Mouse (Mus musculus): ENCODE measurements around the gene Gm20696. TPM values are rescaled to one million over a fixed set of nuclear protein-coding genes. Genes with fewer than 3 reads are reported as not detected.

Gene Gm20696
- polyA plus RNA-seq, 2 experiments = 2.0 to 5.9 TPM

DNA sequence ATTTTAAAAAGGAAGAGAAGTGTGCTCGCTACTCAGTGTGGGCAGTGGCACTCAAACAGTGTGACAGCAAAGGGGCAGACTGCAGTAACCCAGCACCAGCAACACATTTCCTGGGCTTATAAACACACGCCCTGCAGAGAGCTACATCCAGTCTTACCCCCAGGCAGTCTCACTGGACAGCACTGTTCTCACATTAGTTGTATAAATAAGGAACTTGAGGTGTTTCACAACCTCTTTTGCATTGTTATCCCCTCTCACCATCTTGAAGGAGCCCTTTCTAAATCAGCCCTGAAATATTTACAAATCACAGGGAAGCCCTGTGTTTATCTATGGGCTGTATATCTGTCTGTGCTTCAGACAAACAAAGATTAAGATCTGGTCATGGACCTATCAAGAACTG, 17.3 kb downstream of the Gm20696 start:
- Histone ChIP-seq H3K4me1 (ENCODE audit: control insufficient read depth, insufficient read depth, low read length) (no peaks in the 10 kb centered on the region; the same call in 1 of the 2 replicates), H3K9ac (ENCODE audit: low read depth, low read length, severe bottlenecking) (no peak overlapping the region), H3K36me3 (ENCODE audit: control insufficient read depth, insufficient read depth, low read length) (0 out of 2 replicates have a peak, but pooled peaks cover 8% of the 10 kb centered on the region), H3K4me2 (replicated peaks; ENCODE audit: low read depth, low read length, severe bottlenecking) (no peak overlapping the region), H3K27ac (replicated peaks; ENCODE audit: low read depth, low read length) (no peak overlapping the region), H3K27me3 (ENCODE audit: control insufficient read depth, insufficient read depth, low read length) (no peaks in the 10 kb centered on the region), H3K4me3 (replicated peaks; ENCODE audit: low read length) (no peak overlapping the region), H3K9me3 (ENCODE audit: control insufficient read depth, low read length) (no peaks in the 10 kb centered on the region)
- ATAC-seq (ENCODE audit: low FRiP score, low read depth) (no peak), DNase-seq (ENCODE audit: low spot score) (no peak)
- 40% methylated on average over 2 of the region's 2 CpGs for WGBS
- TF ChIP-seq POLR2A (IDR thresholded peaks at IDR 0.05; ENCODE audit: borderline replicate concordance, extremely low read depth, insufficient read depth, insufficient read length) = no peak

DNA sequence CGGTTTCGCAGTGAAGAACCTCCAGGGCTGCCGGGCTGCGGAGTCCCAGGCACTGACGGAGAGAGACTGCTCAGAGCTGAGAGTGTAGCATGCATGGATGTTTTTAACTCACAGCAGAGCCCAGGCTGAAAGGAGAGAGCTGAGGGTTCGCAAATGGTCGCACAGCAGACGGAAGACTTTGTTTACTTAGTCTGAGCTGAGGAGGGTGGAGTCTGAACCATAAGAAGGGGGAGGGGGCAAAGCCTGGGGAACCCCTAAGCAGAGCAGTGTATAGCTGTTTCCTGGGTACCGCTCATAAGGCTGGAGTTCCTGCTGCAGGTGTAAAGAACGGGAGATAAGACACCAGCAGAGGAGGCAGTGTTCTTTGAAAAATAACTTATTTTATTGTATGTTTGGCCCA, 20.3 kb downstream of the Gm20696 start:
- Histone ChIP-seq H3K4me1 (ENCODE audit: control insufficient read depth, insufficient read depth, low read length) (no peaks in the 10 kb centered on the region), H3K4me3 (replicated peaks; ENCODE audit: low read length) (no peak overlapping the region), H3K27me3 (ENCODE audit: control insufficient read depth, insufficient read depth, low read length) (no peaks in the 10 kb centered on the region), H3K27ac (replicated peaks; ENCODE audit: low read depth, low read length) (no peak overlapping the region), H3K9ac (ENCODE audit: low read depth, low read length, severe bottlenecking) (no peak overlapping the region), H3K4me2 (replicated peaks; ENCODE audit: low read depth, low read length, severe bottlenecking) (no peak overlapping the region), H3K36me3 (ENCODE audit: control insufficient read depth, insufficient read depth, low read length) (0 out of 2 replicates have a peak, but pooled peaks cover 8% of the 10 kb centered on the region), H3K9me3 (ENCODE audit: control insufficient read depth, low read length) (no peaks in the 10 kb centered on the region)
- DNase-seq (ENCODE audit: low spot score) (no peak), ATAC-seq (ENCODE audit: low FRiP score, low read depth) (no peak)
- WGBS = 51% methylated on average over 10 of the region's 10 CpGs
- TF ChIP-seq POLR2A (IDR thresholded peaks at IDR 0.05; ENCODE audit: borderline replicate concordance, extremely low read depth, insufficient read depth, insufficient read length) = no peak

DNA sequence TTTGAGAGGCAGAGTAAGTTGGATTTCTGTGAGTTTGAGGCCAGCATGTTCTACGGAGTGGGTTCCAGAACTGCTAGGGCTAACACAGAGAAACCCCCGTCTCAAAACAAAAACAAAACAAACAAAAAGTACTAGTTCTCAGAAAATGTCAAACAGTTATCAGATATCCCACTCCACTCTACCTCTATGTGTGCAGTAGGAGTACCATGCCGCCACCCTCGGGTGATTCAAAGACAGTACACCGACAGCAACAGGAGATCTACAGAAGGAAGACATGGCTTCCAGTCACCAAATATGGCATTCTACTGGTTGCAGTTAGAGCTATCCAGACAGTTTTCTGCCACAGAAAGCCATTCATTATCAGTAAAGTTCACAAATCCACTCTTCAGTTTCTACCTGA, 21.7 kb downstream of the Gm20696 start:
- Histone ChIP-seq H3K27me3 (ENCODE audit: control insufficient read depth, insufficient read depth, low read length) (no peaks in the 10 kb centered on the region), H3K36me3 (ENCODE audit: control insufficient read depth, insufficient read depth, low read length) (0 out of 2 replicates have a peak, but pooled peaks cover 8% of the 10 kb centered on the region), H3K9ac (ENCODE audit: low read depth, low read length, severe bottlenecking) (no peak overlapping the region), H3K4me3 (replicated peaks; ENCODE audit: low read length) (no peak overlapping the region), H3K4me2 (replicated peaks; ENCODE audit: low read depth, low read length, severe bottlenecking) (no peak overlapping the region), H3K27ac (replicated peaks; ENCODE audit: low read depth, low read length) (no peak overlapping the region), H3K4me1 (ENCODE audit: control insufficient read depth, insufficient read depth, low read length) (no peaks in the 10 kb centered on the region), H3K9me3 (ENCODE audit: control insufficient read depth, low read length) (no peaks in the 10 kb centered on the region)
- TF ChIP-seq POLR2A (IDR thresholded peaks at IDR 0.05; ENCODE audit: borderline replicate concordance, extremely low read depth, insufficient read depth, insufficient read length) = no peak
- no peak for ATAC-seq (ENCODE audit: low FRiP score, low read depth)
- WGBS = 77% methylated on average over 5 of the region's 5 CpGs
- DNase-seq (ENCODE audit: low spot score) = no peak

DNA sequence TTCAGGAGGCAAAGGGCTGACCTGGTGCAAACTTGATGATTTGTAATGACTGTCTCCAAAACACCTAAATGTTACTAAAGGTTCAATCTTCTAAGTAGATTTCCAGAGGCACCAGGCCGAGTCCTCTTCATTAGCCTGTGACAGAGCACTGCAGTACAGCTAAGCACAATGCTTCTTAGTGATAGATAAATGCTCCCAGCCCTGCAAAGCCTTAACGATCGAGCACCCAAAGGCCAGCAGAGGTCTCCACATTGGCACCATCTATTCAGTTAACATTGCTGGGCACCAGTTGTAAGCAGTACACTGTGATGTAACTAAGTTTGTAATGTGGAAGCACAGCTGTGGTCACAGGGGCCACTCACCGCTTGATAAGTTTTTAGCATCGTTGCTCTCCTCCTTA, 22.2 kb downstream of the Gm20696 start:
- 82% methylated on average over 5 of the region's 5 CpGs for WGBS
- no peaks in the 10 kb centered on the region for H3K9me3 ChIP-seq (ENCODE audit: control insufficient read depth, low read length)

DNA sequence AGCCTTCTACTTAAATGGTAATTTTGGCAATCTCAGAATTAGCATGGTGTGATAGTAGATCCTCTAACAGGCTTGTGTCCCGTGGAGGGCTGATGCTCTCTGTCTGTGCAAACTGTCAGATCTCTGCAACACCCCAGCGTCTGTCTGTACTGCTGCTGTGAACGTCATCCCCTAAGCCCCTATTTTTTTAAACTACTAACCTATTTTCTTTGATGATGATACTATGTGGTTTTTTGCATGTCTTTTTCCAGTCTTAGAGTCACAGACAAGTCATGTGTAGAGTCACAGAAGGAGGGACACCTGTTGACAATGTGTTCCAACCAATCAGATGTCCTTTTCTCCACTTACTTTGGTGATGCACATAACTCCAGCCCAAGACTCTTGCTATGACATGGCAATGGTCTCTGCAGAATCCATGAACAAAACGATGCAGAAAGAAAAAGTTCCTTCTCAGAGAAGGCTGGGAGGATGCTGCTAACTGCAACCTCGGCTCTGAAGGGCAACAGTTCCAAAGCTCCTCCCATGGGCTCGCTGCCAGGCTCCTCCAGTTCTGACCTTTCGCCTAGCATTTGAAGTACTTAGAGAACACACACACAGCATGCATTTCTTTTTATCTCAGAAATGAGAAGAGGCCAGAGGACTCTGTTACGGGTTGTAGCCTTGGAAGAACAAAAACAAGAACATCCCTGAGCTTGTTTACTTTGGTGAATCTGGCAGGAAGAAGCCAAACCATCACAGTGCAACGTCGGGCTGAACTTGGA, 23.0 kb downstream of the Gm20696 start:
- DNase-seq (ENCODE audit: low spot score) = no peak
- Histone ChIP-seq H3K27ac (replicated peaks; ENCODE audit: low read depth, low read length) (no peak overlapping the region), H3K4me2 (replicated peaks; ENCODE audit: low read depth, low read length, severe bottlenecking) (no peak overlapping the region), H3K4me1 (ENCODE audit: control insufficient read depth, insufficient read depth, low read length) (no peaks in the 10 kb centered on the region), H3K36me3 (ENCODE audit: control insufficient read depth, insufficient read depth, low read length) (peaks cover 15% of the 10 kb centered on the region; the same call in 1 of the 2 replicates), H3K9ac (ENCODE audit: low read depth, low read length, severe bottlenecking) (no peak overlapping the region), H3K4me3 (replicated peaks; ENCODE audit: low read length) (no peak overlapping the region), H3K27me3 (ENCODE audit: control insufficient read depth, insufficient read depth, low read length) (no peaks in the 10 kb centered on the region), H3K9me3 (ENCODE audit: control insufficient read depth, low read length) (no peaks in the 10 kb centered on the region)
- 68% methylated on average over 10 of the region's 10 CpGs for WGBS
- no peak for TF ChIP-seq POLR2A (IDR thresholded peaks at IDR 0.05; ENCODE audit: borderline replicate concordance, extremely low read depth, insufficient read depth, insufficient read length)
- ATAC-seq (ENCODE audit: low FRiP score, low read depth) = no peak

More for the DNA sequence above, 22.2 kb downstream of the Gm20696 start:
- H3K9ac ChIP-seq (ENCODE audit: low read depth, low read length, severe bottlenecking) = no peak overlapping the region
- 0 out of 2 replicates have a peak, but pooled peaks cover 8% of the 10 kb centered on the region for H3K36me3 ChIP-seq (ENCODE audit: control insufficient read depth, insufficient read depth, low read length)
- no peak overlapping the region for H3K27ac ChIP-seq (replicated peaks; ENCODE audit: low read depth, low read length)
- H3K4me2 ChIP-seq (replicated peaks; ENCODE audit: low read depth, low read length, severe bottlenecking) = no peak overlapping the region
- no peak for ATAC-seq (ENCODE audit: low FRiP score, low read depth)
- H3K4me1 ChIP-seq (ENCODE audit: control insufficient read depth, insufficient read depth, low read length) = no peaks in the 10 kb centered on the region
- no peak overlapping the region for H3K4me3 ChIP-seq (replicated peaks; ENCODE audit: low read length)
- no peaks in the 10 kb centered on the region for H3K27me3 ChIP-seq (ENCODE audit: control insufficient read depth, insufficient read depth, low read length)
- no peak for TF ChIP-seq POLR2A (IDR thresholded peaks at IDR 0.05; ENCODE audit: borderline replicate concordance, extremely low read depth, insufficient read depth, insufficient read length)
- no peak for DNase-seq (ENCODE audit: low spot score)
